Comparison of ENCODE assay signal across 8 mouse cellular contexts in the genomic region with DNA sequence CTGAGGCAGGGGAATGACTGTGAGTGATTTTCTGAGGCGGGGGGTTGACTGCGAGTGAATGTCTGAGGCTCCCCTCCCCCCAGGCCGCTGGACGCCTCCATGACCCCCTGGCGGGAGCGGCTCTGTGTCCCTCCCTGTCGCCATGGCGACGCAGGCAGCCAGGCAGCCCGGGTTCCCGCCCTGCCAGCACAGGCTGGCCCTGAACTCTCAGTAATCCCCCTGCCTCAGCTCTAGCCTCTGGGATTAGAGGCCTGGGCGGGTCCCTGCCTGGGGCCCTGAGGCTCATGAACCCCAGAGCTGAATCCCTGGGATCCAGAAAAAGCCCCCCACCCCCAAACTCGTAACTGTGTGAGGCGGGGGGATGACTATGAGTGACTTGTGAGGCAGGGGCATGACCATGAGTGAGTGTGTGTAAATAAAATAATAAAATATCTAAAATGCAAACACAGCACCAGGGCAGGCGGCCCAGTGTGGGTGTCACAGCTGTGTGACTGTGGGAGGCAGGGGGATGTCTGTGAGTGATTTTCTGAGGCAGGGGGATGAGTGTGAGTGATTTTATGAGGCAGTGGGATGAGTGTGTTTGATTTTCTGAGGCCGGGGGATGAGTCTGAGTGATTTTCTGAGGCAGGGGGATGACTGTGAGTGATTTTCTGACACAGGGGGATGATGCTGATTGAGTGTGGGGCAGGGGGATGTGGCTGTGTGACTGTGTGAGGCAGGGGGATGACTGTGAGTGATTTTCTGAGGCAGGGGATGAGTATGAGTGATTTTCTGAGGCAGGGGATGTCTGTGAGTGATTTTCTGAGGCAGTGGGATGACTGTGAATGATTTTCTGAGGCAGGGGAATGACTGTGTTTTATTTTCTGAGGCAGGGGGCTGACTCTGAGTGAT. TPM values are rescaled to one million over a fixed set of nuclear protein-coding genes. Genes with fewer than 3 reads are reported as not detected.
A peak's percentile ranks its signal among the peaks of the same experiment; 100 is the strongest.
DNase-seq lines count a peak whose midpoint lies in the region; ATAC-seq and TF ChIP-seq lines count a peak whose summit lies in the region.
"Not testable (repeated sequence)": the region's sequence is repeated elsewhere in the genome, so short reads cannot be mapped to it uniquely, and the experiment has no call there.

No protein-coding gene starts in this region.

- H3K4me2 ChIP-seq in embryonic facial prominence, embryonic 13.5 days; heart, embryonic 11.5 days; intestine, postnatal 0 days (replicated peaks; ENCODE audit: low read depth); liver, embryonic 16.5 days (ENCODE audit: low read depth, low read length): not testable (repeated sequence)

- H3K4me3 ChIP-seq in embryonic facial prominence, embryonic 13.5 days; heart, embryonic 11.5 days (ENCODE audit: low read depth, low read length); intestine, postnatal 0 days (ENCODE audit: low read depth, low read length); liver, embryonic 16.5 days (ENCODE audit: low read depth, low read length): not testable (repeated sequence)

- H3K36me3 ChIP-seq in embryonic facial prominence, embryonic 13.5 days; heart, embryonic 11.5 days (ENCODE audit: control insufficient read depth, insufficient read depth, low read length); intestine, postnatal 0 days (ENCODE audit: control insufficient read depth, insufficient read depth); liver, embryonic 16.5 days (ENCODE audit: control insufficient read depth, insufficient read depth): not testable (repeated sequence)

- peak; percentile 94 for ATAC-seq in embryonic facial prominence, embryonic 13.5 days (ENCODE audit: insufficient number of reproducible peaks, insufficient read depth, low FRiP score, low TSS enrichment, low read depth)
- peak; percentile 92 for ATAC-seq in heart, embryonic 11.5 days (replicated peaks; ENCODE audit: insufficient number of reproducible peaks, low FRiP score, low TSS enrichment)
- ATAC-seq in intestine, postnatal 0 days, result peak; percentile 78
- ATAC-seq in liver, embryonic 16.5 days (ENCODE audit: low read depth), result peak; percentile 72
- ATAC-seq in monocyte, adult 5-6 weeks (replicated peaks; ENCODE audit: insufficient number of reproducible peaks, low FRiP score, low TSS enrichment, poor library complexity, severe bottlenecking), result peak; percentile 60

- not testable (repeated sequence) for TF ChIP-seq CTCF in intestine, postnatal 0 days (IDR thresholded peaks at IDR 0.05; ENCODE audit: low read depth)

- H3K4me1 ChIP-seq in embryonic facial prominence, embryonic 13.5 days; heart, embryonic 11.5 days (ENCODE audit: control insufficient read depth, insufficient read depth, low read length); intestine, postnatal 0 days (replicated peaks; ENCODE audit: control insufficient read depth, insufficient read depth, low read length); liver, embryonic 16.5 days (ENCODE audit: control insufficient read depth, low read depth, low read length): not testable (repeated sequence)

- not testable (repeated sequence) for H3K9ac ChIP-seq in embryonic facial prominence, embryonic 13.5 days; heart, embryonic 11.5 days (ENCODE audit: low read depth, low read length); intestine, postnatal 0 days (ENCODE audit: low read depth, low read length); liver, embryonic 16.5 days (ENCODE audit: low read depth, low read length)

- 71% methylated on average over 15 of the region's 16 CpGs for WGBS in embryonic facial prominence, embryonic 13.5 days
- 75% methylated on average over 14 of the region's 16 CpGs for WGBS in heart, embryonic 11.5 days (ENCODE audit: insufficient replicate concordance)
- 70% methylated on average over 14 of the region's 16 CpGs for WGBS in intestine, postnatal 0 days
- WGBS in liver, embryonic 16.5 days (ENCODE audit: insufficient replicate concordance), result 64% methylated on average over 14 of the region's 16 CpGs

- DNase-seq in 416B (ENCODE audit: low read depth), result peak; percentile 61
- peak; percentile 12 to 40 for DNase-seq in adrenal gland, postnatal 36 days
- DNase-seq in spleen, postnatal 4 days (ENCODE audit: low spot score in 2 of 2), result peak; percentile 51 to 83

- not testable (repeated sequence) for H3K27me3 ChIP-seq in embryonic facial prominence, embryonic 13.5 days; heart, embryonic 11.5 days (ENCODE audit: control insufficient read depth, insufficient read depth, low read length); intestine, postnatal 0 days (replicated peaks; ENCODE audit: control insufficient read depth, insufficient read depth, low read length); liver, embryonic 16.5 days (ENCODE audit: control insufficient read depth, insufficient read depth, low read depth, low read length)

- not testable (repeated sequence) for H3K27ac ChIP-seq in embryonic facial prominence, embryonic 13.5 days; heart, embryonic 11.5 days (ENCODE audit: low read depth, low read length); intestine, postnatal 0 days (ENCODE audit: low read depth, low read length); liver, embryonic 16.5 days (ENCODE audit: low read length)

- peaks cover 15% of the 10 kb centered on the region for H3K9me3 ChIP-seq in embryonic facial prominence, embryonic 13.5 days
- peaks cover 18% of the 10 kb centered on the region for H3K9me3 ChIP-seq in heart, embryonic 11.5 days (replicated peaks; ENCODE audit: control insufficient read depth, low read length)
- H3K9me3 ChIP-seq in intestine, postnatal 0 days (ENCODE audit: control insufficient read depth); liver, embryonic 16.5 days (replicated peaks; ENCODE audit: control insufficient read depth, low read length): not testable (repeated sequence)

RNA-seq across cellular contexts. Expression of gene Ccl28, which starts 27.1 kb away (rescaled TPM):
- under 1 TPM; 0.17 to 0.56 TPM for total RNA-seq in adrenal gland, postnatal 36 days (2021)
- 0.31 and 0.34 TPM in 2 replicates for polyA plus RNA-seq in embryonic facial prominence, embryonic 13.5 days (2015; fragmentation: Nextera tagmentation; extraction: Ambion mirVana)
- 0.06 TPM in 1 of 2 replicates, not detected in the other for polyA plus RNA-seq in heart, embryonic 11.5 days (2014; fragmentation: Nextera tagmentation; extraction: Ambion mirVana)
- 1.0 and 1.1 TPM in 2 replicates for polyA plus RNA-seq in intestine, postnatal 0 days (2015; fragmentation: Nextera tagmentation; extraction: Ambion mirVana)
- polyA plus RNA-seq in liver, embryonic 16.5 days (2015; fragmentation: Nextera tagmentation; extraction: Ambion mirVana), result not detected in 2 replicates
- not detected in 3 replicates for total RNA-seq in monocyte, adult 5-6 weeks (2017)
